Mouse (Mus musculus) heart, postnatal 0 days (tissue): ENCODE results near the gene Ccdc97. TPM values are rescaled to one million over a fixed set of nuclear protein-coding genes. Genes with fewer than 3 reads are reported as not detected.

ENCODE experiments used
- ATAC-seq: fragments of 200-750 bp; cut with Nextera tagmentation; 2 replicates; pipeline ENCODE4 v1.8.0; 2017; ENCODE audit warnings: low read depth, moderate number of reproducible peaks, moderate library complexity; ENCODE audit not compliant: insufficient read depth
- DNase-seq: peaks from one replicate; pipeline ENCODE4 v3.0.0-alpha.2; 2016; ENCODE audit warnings: low spot score
- H3K27ac ChIP-seq: fragments of 300-500 bp; sonication (generic); 2 replicates; pipeline ENCODE4 v1.5.1; 2014; ENCODE audit warnings: low read depth, mild to moderate bottlenecking
- H3K27me3 ChIP-seq: fragments of 300-500 bp; sonication (generic); 2 replicates; pipeline ENCODE4 v1.6.1; 2014; ENCODE audit warnings: low read length, mixed read lengths; ENCODE audit not compliant: control insufficient read depth, insufficient read depth
- H3K36me3 ChIP-seq: fragments of 300-500 bp; sonication (generic); replicated peaks from 2 replicates; pipeline ENCODE4 v1.6.1; 2014; ENCODE audit warnings: low read length, mixed read lengths; ENCODE audit not compliant: control insufficient read depth, insufficient read depth
- H3K4me1 ChIP-seq: fragments of 300-500 bp; sonication (generic); 2 replicates; pipeline ENCODE4 v1.6.1; 2014; ENCODE audit warnings: antibody characterized with exemption; ENCODE audit not compliant: control insufficient read depth, insufficient read depth
- H3K4me2 ChIP-seq: fragments of 300-500 bp; sonication (generic); 2 replicates; pipeline ENCODE4 v1.6.1; 2014; ENCODE audit warnings: low read depth, mild to moderate bottlenecking, low read length, moderate library complexity
- H3K4me3 ChIP-seq: fragments of 300-500 bp; sonication (generic); 2 replicates; pipeline ENCODE4 v1.5.1; 2014; ENCODE audit warnings: low read depth, low read length
- H3K9ac ChIP-seq: fragments of 300-500 bp; sonication (generic); replicated peaks from 2 replicates; pipeline ENCODE4 v1.6.1; 2014; ENCODE audit warnings: low read depth, low read length, mixed read lengths
- H3K9me3 ChIP-seq: fragments of 300-500 bp; sonication (generic); replicated peaks from 2 replicates; pipeline ENCODE4 v1.6.1; 2016; ENCODE audit warnings: low read length; ENCODE audit not compliant: control insufficient read depth
- CTCF ChIP-seq: IDR thresholded peaks from 2 replicates; pipeline ENCODE4 v1.5.1; 2016; ENCODE audit warnings: antibody characterized with exemption, control low read depth, low read depth
- EP300 ChIP-seq: IDR thresholded peaks from 2 replicates; pipeline ENCODE4 v1.6.1; 2016; ENCODE audit warnings: antibody characterized with exemption, low read depth
- WGBS: fragments of 180-500 bp; shearing (Covaris S2); extraction: QIAGEN DNeasy Blood & Tissue Kit; methylation state at CpG from one replicate; pipeline ENCODE4 v1.1.7; 2014; 5-methylcytosine and 5-hydroxymethylcytosine counted together
- polyA plus RNA-seq: library from polyadenylated mRNA; unstranded; fragments of >200 nt; fragmentation: Nextera tagmentation; extraction: Ambion mirVana; gene quantifications from 2 replicates; pipeline ENCODE4 v1.2.1, GENCODE M21; 2015
- total RNA-seq: library from RNA; depleted of rRNA; stranded (reverse); fragments of >200 nt; gene quantifications from 2 replicates; pipeline ENCODE4 v1.2.3, GENCODE M21; 2014; ENCODE audit warnings: low replicate concordance

Ccdc97 gene
- total and polyA plus RNA-seq, 2 experiments from 2014 or later: 11.6 to 13.3 TPM

DNA sequence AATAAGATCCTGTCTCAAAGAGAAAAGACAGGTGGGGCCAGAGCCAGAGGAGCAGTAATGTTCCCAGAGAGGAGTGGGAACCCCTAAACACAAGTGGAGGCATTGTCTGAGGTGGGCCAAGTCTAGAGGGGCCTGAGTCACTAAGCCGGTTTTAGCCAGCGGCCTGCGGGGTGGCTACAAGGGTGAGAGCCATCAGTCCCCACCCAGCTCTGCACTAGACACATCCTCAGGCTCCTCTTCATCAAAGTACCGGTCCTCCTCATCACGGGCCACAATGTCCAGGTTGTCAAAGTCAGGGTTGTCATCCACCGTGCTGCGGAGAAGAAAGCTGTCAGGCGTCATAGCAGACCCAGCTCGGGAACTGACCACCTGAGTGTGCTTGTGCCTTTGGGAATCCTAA, 6.1 kb downstream of the Ccdc97 start:
- H3K9me3 ChIP-seq: no peaks in the 10 kb centered on the region
- ATAC-seq (no peak), DNase-seq (no peak)
- peaks cover 31% of the 10 kb centered on the region for H3K4me1 ChIP-seq
- H3K36me3 ChIP-seq: peaks cover 46% of the 10 kb centered on the region
- TF ChIP-seq EP300: no peak
- TF ChIP-seq CTCF: no peak
- no peak overlapping the region for H3K4me3 ChIP-seq
- H3K9ac ChIP-seq: no peak overlapping the region
- no peak overlapping the region for H3K27ac ChIP-seq
- H3K4me2 ChIP-seq: no peak overlapping the region
- WGBS: 76% methylated on average over 9 of the region's 9 CpGs
- no peaks in the 10 kb centered on the region for H3K27me3 ChIP-seq

DNA sequence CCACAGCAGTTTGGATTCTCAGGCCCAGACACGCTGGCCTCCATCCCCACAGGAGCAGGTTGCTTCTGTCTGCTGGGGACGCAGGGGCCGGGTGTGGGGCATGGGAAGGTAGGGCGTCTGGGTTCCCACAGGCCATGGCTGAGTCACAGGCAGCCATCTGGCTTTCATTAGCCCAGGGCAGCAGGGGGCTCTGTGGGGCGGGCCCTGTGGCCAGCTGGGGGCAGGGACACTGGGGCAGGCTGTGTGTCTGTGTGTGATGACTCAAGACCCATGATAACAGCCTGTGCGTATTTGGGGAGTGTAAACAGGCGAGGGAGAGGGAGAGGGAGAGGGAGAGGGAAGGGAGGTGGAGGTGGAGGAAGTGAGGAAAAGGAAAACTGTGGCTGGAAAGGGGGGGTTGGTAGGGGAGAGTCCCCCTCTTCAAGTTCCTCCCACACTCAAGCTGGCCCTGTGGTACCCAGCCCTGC, 7.1 kb downstream of the Ccdc97 start:
- TF ChIP-seq EP300: no peak
- TF ChIP-seq CTCF: no peak
- ATAC-seq: peak; percentile 46
- no peak overlapping the region for H3K9ac ChIP-seq
- no peaks in the 10 kb centered on the region for H3K27me3 ChIP-seq
- peak overlapping the region; percentile 81 for H3K27ac ChIP-seq
- whole genome bisulfite sequencing: 29% methylated on average over 7 of the region's 7 CpGs
- no peak overlapping the region for H3K4me3 ChIP-seq
- H3K36me3 ChIP-seq: peaks cover 46% of the 10 kb centered on the region
- no peaks in the 10 kb centered on the region for H3K9me3 ChIP-seq
- DNase-seq: peak; percentile 67
- peaks cover 36% of the 10 kb centered on the region for H3K4me1 ChIP-seq
- no peak overlapping the region for H3K4me2 ChIP-seq

DNA sequence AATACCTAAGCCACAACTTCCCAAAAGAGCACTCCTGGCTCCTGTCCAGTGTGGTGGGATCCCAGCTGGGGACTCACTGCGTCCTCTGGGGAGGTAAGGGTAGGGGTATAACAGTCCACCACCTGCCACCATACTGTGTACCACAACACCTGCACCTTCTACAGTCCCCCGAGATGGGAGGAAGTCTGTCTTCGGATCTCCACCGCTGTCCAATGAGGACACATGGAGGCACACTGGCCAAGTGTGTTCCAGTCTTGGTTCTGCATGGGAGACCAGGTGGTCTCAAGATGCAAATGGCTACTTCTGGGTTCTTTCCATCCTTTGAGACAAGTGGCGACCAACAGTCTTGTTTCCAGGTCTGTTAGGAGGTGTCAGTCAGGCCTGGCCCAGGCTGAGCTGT, 7.7 kb downstream of the Ccdc97 start:
- Histone ChIP-seq H3K4me2 (no peak overlapping the region), H3K27ac (peak overlapping the region; percentile 81), H3K27me3 (no peaks in the 10 kb centered on the region), H3K4me1 (peaks cover 39% of the 10 kb centered on the region), H3K9ac (no peak overlapping the region), H3K36me3 (peaks cover 46% of the 10 kb centered on the region), H3K9me3 (no peaks in the 10 kb centered on the region), H3K4me3 (no peak overlapping the region)
- TF ChIP-seq CTCF (no peak), EP300 (no peak)
- no peak for ATAC-seq
- WGBS: 51% methylated on average over 5 of the region's 5 CpGs
- no peak for DNase-seq

DNA sequence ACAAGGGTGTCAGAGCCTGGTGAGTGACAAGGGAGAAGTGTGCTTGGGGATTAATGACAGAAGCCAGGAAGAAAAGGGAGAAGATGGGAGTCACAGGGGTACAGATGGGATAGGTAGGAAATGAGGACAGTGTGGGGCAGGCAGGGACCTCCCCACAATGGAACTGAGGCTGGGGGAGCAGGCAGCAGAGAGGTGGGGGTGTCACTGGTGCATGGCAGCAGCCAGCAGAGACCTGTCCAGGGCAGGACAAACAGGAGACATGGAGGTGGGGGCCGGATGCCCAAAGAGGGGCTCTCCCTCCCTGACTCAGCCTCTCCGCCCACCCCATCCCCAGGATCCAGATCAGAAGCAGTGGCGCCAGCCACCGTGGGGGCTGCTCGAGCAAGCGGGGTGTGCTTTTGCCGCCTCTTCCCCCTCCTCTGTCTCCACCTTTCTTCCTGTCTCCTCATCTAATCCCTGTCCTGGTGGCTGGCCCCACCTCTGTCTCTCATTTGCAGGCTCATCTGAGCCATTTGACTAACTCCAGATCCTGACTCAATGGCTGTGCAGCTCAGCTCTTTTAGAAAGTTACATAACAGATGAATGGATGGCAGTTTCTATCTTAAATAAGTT, 8.3 kb downstream of the Ccdc97 start:
- Histone ChIP-seq H3K4me3 (no peak overlapping the region), H3K9me3 (no peaks in the 10 kb centered on the region), H3K36me3 (peaks cover 41% of the 10 kb centered on the region), H3K4me1 (peaks cover 44% of the 10 kb centered on the region), H3K4me2 (peak overlapping the region; percentile 30), H3K9ac (peak overlapping the region; percentile 30; the same call in 1 of the 2 replicates), H3K27me3 (no peaks in the 10 kb centered on the region), H3K27ac (peak overlapping the region; percentile 81; the same call in 1 of the 2 replicates)
- no peak for TF ChIP-seq CTCF
- TF ChIP-seq EP300: no peak
- ATAC-seq: peak; percentile 5; the same call in 1 of the 2 replicates
- WGBS: 14% methylated on average over 7 of the region's 7 CpGs
- no peak for DNase-seq

DNA sequence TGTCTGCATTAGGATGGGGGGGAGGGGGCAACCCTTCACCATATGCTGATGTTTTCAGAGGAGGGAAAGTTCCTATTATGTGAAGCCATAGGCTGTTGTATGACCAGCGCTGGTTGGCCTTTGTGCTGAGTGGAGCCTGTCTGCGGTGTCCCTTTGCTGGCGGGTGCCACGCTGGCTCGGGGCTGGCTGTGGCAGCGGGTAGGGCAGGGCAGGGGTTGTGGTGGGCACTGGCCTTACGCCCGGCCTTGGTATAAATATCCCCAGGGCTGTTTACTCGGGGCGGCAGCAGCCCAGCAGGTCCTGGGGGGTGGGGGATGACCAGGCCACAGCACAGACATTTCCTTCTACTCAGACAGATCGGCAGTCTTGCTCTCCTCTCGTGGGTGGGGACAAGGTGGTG, 8.9 kb downstream of the Ccdc97 start:
- TF ChIP-seq CTCF (no peak), EP300 (no peak)
- no peak overlapping the region for H3K4me3 ChIP-seq
- H3K27me3 ChIP-seq: no peaks in the 10 kb centered on the region
- WGBS: 7% methylated on average over 12 of the region's 12 CpGs
- H3K9ac ChIP-seq: peak overlapping the region; percentile 30; the same call in 1 of the 2 replicates
- H3K9me3 ChIP-seq: no peaks in the 10 kb centered on the region
- peak overlapping the region; percentile 30 for H3K4me2 ChIP-seq
- peak overlapping the region; percentile 81 for H3K27ac ChIP-seq
- peak; percentile 33 for ATAC-seq
- peaks cover 34% of the 10 kb centered on the region for H3K36me3 ChIP-seq
- no peak for DNase-seq
- H3K4me1 ChIP-seq: peaks cover 50% of the 10 kb centered on the region
